Comparison of ENCODE assay signal across 8 mouse cellular contexts in the genomic region with DNA sequence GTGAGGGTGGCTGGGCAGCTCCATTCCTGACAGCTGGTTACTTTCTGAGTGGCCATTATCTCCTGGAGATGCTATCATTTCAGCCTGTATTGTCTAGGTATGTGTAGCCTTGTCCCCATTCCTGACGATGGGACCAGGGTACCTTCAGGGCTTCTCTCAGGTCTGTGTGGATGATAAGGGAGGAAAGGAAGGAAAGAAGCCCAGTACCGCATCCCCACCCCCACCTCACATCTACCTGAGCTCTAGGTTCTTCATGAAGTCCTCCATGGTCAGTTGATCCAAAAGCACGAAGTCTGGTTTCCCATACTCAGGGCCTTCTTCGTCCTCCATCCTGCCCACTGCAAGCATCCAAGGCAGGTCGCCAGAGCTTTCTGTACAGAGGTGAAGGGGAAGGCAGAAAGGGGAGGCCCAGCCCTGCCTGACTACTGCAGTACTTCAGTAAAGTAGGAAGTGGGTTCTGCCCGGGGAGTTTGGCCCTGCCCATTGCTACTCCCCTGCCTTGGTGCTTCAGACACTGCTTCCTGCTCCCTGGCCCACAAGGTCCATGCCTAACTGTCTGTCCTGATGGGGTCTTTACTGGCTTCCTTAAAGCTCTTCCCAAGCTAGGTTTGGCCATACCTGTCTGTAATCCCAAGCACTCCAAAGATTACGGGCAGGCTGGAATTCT. TPM values are rescaled to one million over a fixed set of nuclear protein-coding genes. Genes with fewer than 3 reads are reported as not detected.
A peak's percentile ranks its signal among the peaks of the same experiment; 100 is the strongest.
DNase-seq lines count a peak whose midpoint lies in the region; ATAC-seq and TF ChIP-seq lines count a peak whose summit lies in the region.
"Had no signal": no experiment of that assay in that cellular context is flagged by ENCODE, and none has a peak within 500 bp of the region (broad histone marks: within the 10 kb centered on the region; RNA-seq: fewer than 3 reads in every experiment).

A gene (minus strand): TSS at position 459 of the 667 bp plus-strand sequence.

- H3K36me3 ChIP-seq in G1E (replicated peaks): peaks cover 57% of the 10 kb centered on the region
- peaks cover 16% of the 10 kb centered on the region for H3K36me3 ChIP-seq in splenic B cell, adult 2 months (ENCODE audit: control insufficient read depth, insufficient read depth, low read length, poor library complexity, severe bottlenecking)
- H3K36me3 ChIP-seq in forebrain, embryonic 12.5 days (replicated peaks): peaks cover 20% of the 10 kb centered on the region

- no peaks in the 10 kb centered on the region for H3K9me3 ChIP-seq in G1E (replicated peaks)
- H3K9me3 ChIP-seq in forebrain, embryonic 12.5 days: no peaks in the 10 kb centered on the region

- WGBS in forebrain, embryonic 12.5 days: 81% methylated on average over 7 of the region's 7 CpGs

- peaks cover 76% of the 10 kb centered on the region for H3K4me1 ChIP-seq in G1E (ENCODE audit: insufficient read depth, low read depth, low read length)
- H3K4me1 ChIP-seq in forebrain, embryonic 12.5 days: 0 out of 2 replicates have a peak, but pooled peaks cover 2% of the 10 kb centered on the region

- H3K4me2 ChIP-seq in forebrain, embryonic 12.5 days: no peak within 1 kb of the TSS

- peak; percentile 60 for DNase-seq in G1E (ENCODE audit: low spot score)
- DNase-seq in gonadal fat pad, adult 2 months (ENCODE audit: low read depth): no peak
- peak; percentile 38 for DNase-seq in lung, postnatal 10 days
- peak; percentile 83 for DNase-seq in splenic B cell, adult 2 months (ENCODE audit: low read depth, low spot score)
- no peak for DNase-seq in gastrocnemius, adult 18-20 months (ENCODE audit: low spot score)
- DNase-seq in embryo, embryonic 9.5 days (ENCODE audit: extremely low spot score): no peak
- DNase-seq: cerebellum, adult 8-10 months had no signal

- no peak for TF ChIP-seq CTCF in G1E (IDR thresholded peaks at IDR 0.05; ENCODE audit: low read depth, low read length)

- no peak within 1 kb of the TSS for H3K9ac ChIP-seq in forebrain, embryonic 12.5 days

- H3K27me3 ChIP-seq in G1E (ENCODE audit: insufficient read depth, low read length): no peaks in the 10 kb centered on the region; the same call in 1 of the 2 replicates
- no peaks in the 10 kb centered on the region for H3K27me3 ChIP-seq in splenic B cell, adult 2 months (ENCODE audit: control insufficient read depth, insufficient read depth, low read length, poor library complexity, severe bottlenecking)
- H3K27me3 ChIP-seq in forebrain, embryonic 12.5 days: no peaks in the 10 kb centered on the region

- ATAC-seq in G1E (ENCODE audit: extremely low read depth, insufficient number of reproducible peaks, low FRiP score, poor library complexity, severe bottlenecking): peak; percentile 67
- no peak for ATAC-seq in forebrain, embryonic 12.5 days (ENCODE audit: low FRiP score)

- no peak within 1 kb of the TSS for H3K27ac ChIP-seq in forebrain, embryonic 12.5 days

- peak within 1 kb of the TSS; percentile 73 for H3K4me3 ChIP-seq in G1E (ENCODE audit: low read depth, low read length)
- H3K4me3 ChIP-seq in forebrain, embryonic 12.5 days (replicated peaks): no peak within 1 kb of the TSS

RNA-seq across cellular contexts. Expression of the gene that starts here (rescaled TPM):
- 48.5 and 56.5 TPM in 2 replicates for total RNA-seq in G1E (2014; fragmentation: Nextera tagmentation)
- 69.2 and 74.5 TPM in 2 replicates for total RNA-seq in G1E (2017)
- 71.8 and 78.8 TPM in 2 replicates for polyA plus RNA-seq in G1E (2012)
- polyA plus RNA-seq in gonadal fat pad, adult 2 months (2012; rRNA removed): 9.0 and 12.1 TPM in 2 replicates
- 0.31 and 0.63 TPM in 2 replicates for polyA plus RNA-seq in forebrain, embryonic 12.5 days (2016; fragmentation: Nextera tagmentation; extraction: Ambion mirVana)
- total RNA-seq in gastrocnemius, adult 18-20 months (2021): under 1 TPM; 0.45 to 0.80 TPM

Comparison
In these comparisons a context has a peak if more than half of its experiments do, and no peak if none do; other contexts are left out.
1. RNA of the gene that starts here (total RNA-seq): 48.5 to 74.5 TPM in G1E; 0.45 to 0.80 TPM in gastrocnemius, adult 18-20 months; every median in the first group is over 10 times any median in the second.
2. DNase-seq: peak in G1E (single experiment), lung, postnatal 10 days (single experiment) and splenic B cell, adult 2 months (single experiment); none in gonadal fat pad, adult 2 months (single experiment), gastrocnemius, adult 18-20 months (single experiment) and embryo, embryonic 9.5 days (single experiment).